Mouse (Mus musculus) adrenal gland, adult 2 months (tissue): ENCODE results near the gene Gm20388. TPM values are rescaled to one million over a fixed set of nuclear protein-coding genes. Genes with fewer than 3 reads are reported as not detected.

Experiments used
- DNase-seq: peaks from one replicate; pipeline ENCODE4 v3.0.0; 2021
- polyA plus RNA-seq: library from polyadenylated mRNA; depleted of rRNA; stranded (reverse); fragments of >200 nt; gene quantifications from 2 replicates; pipeline ENCODE4 v1.2.3, GENCODE M21; 2012
- total RNA-seq, 2 experiments: library from RNA; stranded (reverse); gene quantifications; 2 replicates each; pipeline ENCODE4 v1.2.3; 2021

Gene Gm20388
- total and polyA plus RNA-seq, 3 experiments = 5.9 to 50.1 (median 9.9) TPM

GRCm38 (mm10) chr8:121526811-121527550 is 1616.3 kb downstream of the Gm20388 start:
- DNase-seq = no peak

- DNase-seq = no peak
Measured at GRCm38 (mm10) chr8:121527751-121528150, 1617.1 kb downstream of the Gm20388 start.

GRCm38 (mm10) chr8:121528790-121529189 is 1618.1 kb downstream of the Gm20388 start:
- DNase-seq = no peak

- no peak for DNase-seq
Measured at GRCm38 (mm10) chr8:121530639-121531038, 1620.0 kb downstream of the Gm20388 start.

GRCm38 (mm10) chr8:121532381-121532780 is 1621.7 kb downstream of the Gm20388 start:
- DNase-seq = peak; percentile 29

GRCm38 (mm10) chr8:121541862-121542261 is 1631.2 kb downstream of the Gm20388 start:
- no peak for DNase-seq

GRCm38 (mm10) chr8:121542901-121543300 is 1632.3 kb downstream of the Gm20388 start:
- no peak for DNase-seq

- DNase-seq = no peak
Measured at GRCm38 (mm10) chr8:121544276-121544785, 1633.7 kb downstream of the Gm20388 start, which contains the start of gene 1700018B08Rik. Gene 1700018B08Rik, minus strand, starts transcription at chr8:121544320.

- no peak for DNase-seq
Measured at GRCm38 (mm10) chr8:121544936-121545335, 1634.3 kb downstream of the Gm20388 start.

- DNase-seq = peak; percentile 64
Measured at GRCm38 (mm10) chr8:121547132-121547531, 1636.5 kb downstream of the Gm20388 start.

GRCm38 (mm10) chr8:121550056-121550455 is 1639.4 kb downstream of the Gm20388 start:
- DNase-seq = no peak

- no peak for DNase-seq
Measured at GRCm38 (mm10) chr8:121551065-121551985, 1640.7 kb downstream of the Gm20388 start.

GRCm38 (mm10) chr8:121552506-121552905 is 1641.9 kb downstream of the Gm20388 start:
- DNase-seq = no peak

- no peak for DNase-seq
Measured at GRCm38 (mm10) chr8:121553831-121554475, 1643.3 kb downstream of the Gm20388 start.

- DNase-seq = peak; percentile 66
Measured at GRCm38 (mm10) chr8:121557746-121558145, 1647.1 kb downstream of the Gm20388 start.

GRCm38 (mm10) chr8:121558538-121558937 is 1647.9 kb downstream of the Gm20388 start:
- no peak for DNase-seq

- no peak for DNase-seq
Measured at GRCm38 (mm10) chr8:121559801-121560200, 1649.2 kb downstream of the Gm20388 start.

GRCm38 (mm10) chr8:121560432-121561100 is 1649.9 kb downstream of the Gm20388 start:
- peak; percentile 63 for DNase-seq

- DNase-seq = peak; percentile 39
Measured at GRCm38 (mm10) chr8:121561636-121562345, 1651.2 kb downstream of the Gm20388 start.

GRCm38 (mm10) chr8:121562941-121563351 is 1652.3 kb downstream of the Gm20388 start:
- DNase-seq = peak; percentile 72

GRCm38 (mm10) chr8:121563701-121564100 is 1653.1 kb downstream of the Gm20388 start:
- no peak for DNase-seq
